Mouse (Mus musculus): ENCODE results near the gene Ccdc39. TPM values are rescaled to one million over a fixed set of nuclear protein-coding genes. Genes with fewer than 3 reads are reported as not detected.

Ccdc39 gene
- polyA plus RNA-seq, 1 experiment from 2014 or later, result 9.1 TPM

GRCm38 (mm10) chr3:33873366-33873765 lies 29.3 kb upstream of the Ccdc39 start:
- no peaks in the 10 kb centered on the region for H3K36me3 ChIP-seq (ENCODE audit: control insufficient read depth, insufficient read depth, low read length)
- 0 out of 2 replicates have a peak, but pooled peaks cover 3% of the 10 kb centered on the region for H3K4me1 ChIP-seq (replicated peaks; ENCODE audit: control insufficient read depth, insufficient read depth, low read length)
- WGBS, result 56% methylated on average over 8 of the region's 8 CpGs
- ATAC-seq (replicated peaks; ENCODE audit: low FRiP score) (no peak), DNase-seq (ENCODE audit: low spot score) (no peak)
- H3K9me3 ChIP-seq (ENCODE audit: control insufficient read depth, low read length), result no peaks in the 10 kb centered on the region
- no peak overlapping the region for H3K4me2 ChIP-seq (ENCODE audit: low read depth, low read length, severe bottlenecking)
- no peak overlapping the region for H3K4me3 ChIP-seq (ENCODE audit: low read depth, low read length)
- no peaks in the 10 kb centered on the region for H3K27me3 ChIP-seq (ENCODE audit: control insufficient read depth, insufficient read depth, low read length)
- no peak overlapping the region for H3K27ac ChIP-seq (ENCODE audit: low read depth, low read length)
- no peak overlapping the region for H3K9ac ChIP-seq (ENCODE audit: low read length)

- Histone ChIP-seq H3K27ac (ENCODE audit: low read depth, low read length) (no peak overlapping the region), H3K4me1 (replicated peaks; ENCODE audit: control insufficient read depth, insufficient read depth, low read length) (no peaks in the 10 kb centered on the region), H3K36me3 (ENCODE audit: control insufficient read depth, insufficient read depth, low read length) (no peaks in the 10 kb centered on the region), H3K4me2 (ENCODE audit: low read depth, low read length, severe bottlenecking) (no peak overlapping the region), H3K9ac (ENCODE audit: low read length) (no peak overlapping the region), H3K4me3 (ENCODE audit: low read depth, low read length) (no peak overlapping the region), H3K9me3 (ENCODE audit: control insufficient read depth, low read length) (no peaks in the 10 kb centered on the region), H3K27me3 (ENCODE audit: control insufficient read depth, insufficient read depth, low read length) (no peaks in the 10 kb centered on the region)
- ATAC-seq (replicated peaks; ENCODE audit: low FRiP score), result no peak
- no peak for DNase-seq (ENCODE audit: low spot score)
Measured at GRCm38 (mm10) chr3:33864000-33864540, 20.0 kb upstream of the Ccdc39 start.

- Histone ChIP-seq H3K4me2 (ENCODE audit: low read depth, low read length, severe bottlenecking) (no peak overlapping the region), H3K36me3 (ENCODE audit: control insufficient read depth, insufficient read depth, low read length) (no peaks in the 10 kb centered on the region), H3K9me3 (ENCODE audit: control insufficient read depth, low read length) (no peaks in the 10 kb centered on the region), H3K4me1 (replicated peaks; ENCODE audit: control insufficient read depth, insufficient read depth, low read length) (no peaks in the 10 kb centered on the region), H3K9ac (ENCODE audit: low read length) (no peak overlapping the region), H3K27ac (ENCODE audit: low read depth, low read length) (no peak overlapping the region), H3K27me3 (ENCODE audit: control insufficient read depth, insufficient read depth, low read length) (no peaks in the 10 kb centered on the region), H3K4me3 (ENCODE audit: low read depth, low read length) (no peak overlapping the region)
- 90% methylated on average over 3 of the region's 3 CpGs for WGBS
- ATAC-seq (replicated peaks; ENCODE audit: low FRiP score) (no peak), DNase-seq (ENCODE audit: low spot score) (no peak)
Measured at GRCm38 (mm10) chr3:33858939-33859338, 14.8 kb upstream of the Ccdc39 start.

GRCm38 (mm10) chr3:33853062-33853461 lies 9.0 kb upstream of the Ccdc39 start:
- H3K4me3 ChIP-seq (ENCODE audit: low read depth, low read length), result no peak overlapping the region
- H3K4me1 ChIP-seq (replicated peaks; ENCODE audit: control insufficient read depth, insufficient read depth, low read length), result no peaks in the 10 kb centered on the region
- H3K27ac ChIP-seq (ENCODE audit: low read depth, low read length), result no peak overlapping the region
- no peak overlapping the region for H3K9ac ChIP-seq (ENCODE audit: low read length)
- DNase-seq (ENCODE audit: low spot score), result no peak
- H3K27me3 ChIP-seq (ENCODE audit: control insufficient read depth, insufficient read depth, low read length), result no peaks in the 10 kb centered on the region
- no peaks in the 10 kb centered on the region for H3K36me3 ChIP-seq (ENCODE audit: control insufficient read depth, insufficient read depth, low read length)
- ATAC-seq (replicated peaks; ENCODE audit: low FRiP score), result no peak
- H3K4me2 ChIP-seq (ENCODE audit: low read depth, low read length, severe bottlenecking), result no peak overlapping the region
- no peaks in the 10 kb centered on the region for H3K9me3 ChIP-seq (ENCODE audit: control insufficient read depth, low read length)
- WGBS, result 68% methylated on average over 1 of the region's 1 CpGs

- no peak overlapping the region for H3K4me2 ChIP-seq (ENCODE audit: low read depth, low read length, severe bottlenecking)
Measured at GRCm38 (mm10) chr3:33850856-33851255, 6.7 kb upstream of the Ccdc39 start.

GRCm38 (mm10) chr3:33846639-33847038 lies 2.5 kb upstream of the Ccdc39 start:
- ATAC-seq (replicated peaks; ENCODE audit: low FRiP score) (no peak), DNase-seq (ENCODE audit: low spot score) (no peak)
- Histone ChIP-seq H3K36me3 (ENCODE audit: control insufficient read depth, insufficient read depth, low read length) (no peaks in the 10 kb centered on the region), H3K4me1 (replicated peaks; ENCODE audit: control insufficient read depth, insufficient read depth, low read length) (peaks cover 3% of the 10 kb centered on the region; the same call in 1 of the 2 replicates), H3K27me3 (ENCODE audit: control insufficient read depth, insufficient read depth, low read length) (no peaks in the 10 kb centered on the region), H3K4me2 (ENCODE audit: low read depth, low read length, severe bottlenecking) (no peak overlapping the region), H3K9ac (ENCODE audit: low read length) (no peak overlapping the region), H3K27ac (ENCODE audit: low read depth, low read length) (no peak overlapping the region), H3K4me3 (ENCODE audit: low read depth, low read length) (no peak overlapping the region), H3K9me3 (ENCODE audit: control insufficient read depth, low read length) (no peaks in the 10 kb centered on the region)
- WGBS, result 89% methylated on average over 6 of the region's 6 CpGs

More at GRCm38 (mm10) chr3:33850856-33851255, 6.7 kb upstream of the Ccdc39 start:
- no peak overlapping the region for H3K9ac ChIP-seq (ENCODE audit: low read length)
- no peak overlapping the region for H3K27ac ChIP-seq (ENCODE audit: low read depth, low read length)
- DNase-seq (ENCODE audit: low spot score), result no peak
- H3K4me3 ChIP-seq (ENCODE audit: low read depth, low read length), result no peak overlapping the region
- WGBS, result 97% methylated on average over 4 of the region's 4 CpGs
- no peaks in the 10 kb centered on the region for H3K4me1 ChIP-seq (replicated peaks; ENCODE audit: control insufficient read depth, insufficient read depth, low read length)
- no peaks in the 10 kb centered on the region for H3K27me3 ChIP-seq (ENCODE audit: control insufficient read depth, insufficient read depth, low read length)
- H3K9me3 ChIP-seq (ENCODE audit: control insufficient read depth, low read length), result no peaks in the 10 kb centered on the region
- H3K36me3 ChIP-seq (ENCODE audit: control insufficient read depth, insufficient read depth, low read length), result no peaks in the 10 kb centered on the region
- ATAC-seq (replicated peaks; ENCODE audit: low FRiP score), result no peak

GRCm38 (mm10) chr3:33838877-33839276 lies 5.2 kb downstream of the Ccdc39 start:
- H3K9ac ChIP-seq (ENCODE audit: low read length), result no peak overlapping the region
- no peak for ATAC-seq (replicated peaks; ENCODE audit: low FRiP score)
- H3K4me2 ChIP-seq (ENCODE audit: low read depth, low read length, severe bottlenecking), result no peak overlapping the region
- 75% methylated on average over 10 of the region's 10 CpGs for WGBS
- no peaks in the 10 kb centered on the region for H3K27me3 ChIP-seq (ENCODE audit: control insufficient read depth, insufficient read depth, low read length)
- H3K27ac ChIP-seq (ENCODE audit: low read depth, low read length), result no peak overlapping the region
- DNase-seq (ENCODE audit: low spot score), result no peak
- H3K4me1 ChIP-seq (replicated peaks; ENCODE audit: control insufficient read depth, insufficient read depth, low read length), result peaks cover 3% of the 10 kb centered on the region; the same call in 1 of the 2 replicates
- no peaks in the 10 kb centered on the region for H3K36me3 ChIP-seq (ENCODE audit: control insufficient read depth, insufficient read depth, low read length)
- H3K4me3 ChIP-seq (ENCODE audit: low read depth, low read length), result no peak overlapping the region
- H3K9me3 ChIP-seq (ENCODE audit: control insufficient read depth, low read length), result no peaks in the 10 kb centered on the region

GRCm38 (mm10) chr3:33836576-33836975 lies 7.5 kb downstream of the Ccdc39 start:
- Histone ChIP-seq H3K9me3 (ENCODE audit: control insufficient read depth, low read length) (no peaks in the 10 kb centered on the region), H3K4me2 (ENCODE audit: low read depth, low read length, severe bottlenecking) (no peak overlapping the region), H3K9ac (ENCODE audit: low read length) (no peak overlapping the region), H3K27me3 (ENCODE audit: control insufficient read depth, insufficient read depth, low read length) (no peaks in the 10 kb centered on the region), H3K4me3 (ENCODE audit: low read depth, low read length) (no peak overlapping the region), H3K27ac (ENCODE audit: low read depth, low read length) (no peak overlapping the region), H3K4me1 (replicated peaks; ENCODE audit: control insufficient read depth, insufficient read depth, low read length) (no peaks in the 10 kb centered on the region), H3K36me3 (ENCODE audit: control insufficient read depth, insufficient read depth, low read length) (no peaks in the 10 kb centered on the region)
- no peak for ATAC-seq (replicated peaks; ENCODE audit: low FRiP score)
- no peak for DNase-seq (ENCODE audit: low spot score)
- 97% methylated on average over 13 of the region's 13 CpGs for WGBS

- ATAC-seq (replicated peaks; ENCODE audit: low FRiP score), result no peak
- Histone ChIP-seq H3K27ac (ENCODE audit: low read depth, low read length) (no peak overlapping the region), H3K4me1 (replicated peaks; ENCODE audit: control insufficient read depth, insufficient read depth, low read length) (no peaks in the 10 kb centered on the region), H3K4me2 (ENCODE audit: low read depth, low read length, severe bottlenecking) (no peak overlapping the region), H3K9me3 (ENCODE audit: control insufficient read depth, low read length) (no peaks in the 10 kb centered on the region), H3K27me3 (ENCODE audit: control insufficient read depth, insufficient read depth, low read length) (no peaks in the 10 kb centered on the region), H3K4me3 (ENCODE audit: low read depth, low read length) (no peak overlapping the region), H3K9ac (ENCODE audit: low read length) (no peak overlapping the region), H3K36me3 (ENCODE audit: control insufficient read depth, insufficient read depth, low read length) (no peaks in the 10 kb centered on the region)
- WGBS, result 88% methylated on average over 10 of the region's 10 CpGs
- no peak for DNase-seq (ENCODE audit: low spot score)
Measured at GRCm38 (mm10) chr3:33832351-33832750, 11.8 kb downstream of the Ccdc39 start.
